Mouse (Mus musculus) embryonic stem cell, embryonic (primary cell): ENCODE data around the gene Pank4.

Experiments used
- CTCF ChIA-PET, 4 experiments: fragments of 300-600 bp in 2 of 4; fragments of 350-600 bp in 2 of 4; sonication (Branson Sonifier 250); formaldehyde crosslinking; loops; one replicate each; lab custom pipeline; 2022; ENCODE audit warnings: inconsistent platforms in 2 of 4; lab: Charles Lee
- POLR2A ChIA-PET, 4 experiments: fragments of 300-600 bp in 2 of 4; fragments of 350-600 bp in 2 of 4; sonication (Branson Sonifier 250); formaldehyde crosslinking; loops; one replicate each; lab custom pipeline; 2022; ENCODE audit warnings: antibody characterized with exemption in 4 of 4, inconsistent platforms in 1 of 4; lab: Charles Lee

Pank4 gene

GRCm38 (mm10) chr4:154980110-154980509 lies 16.2 kb downstream of the Pank4 start:
- ChIA-PET POLR2A (interaction anchor here in 2 of 4 experiments (1.0 to 3.1 kb wide), 8 partner anchors 10 to 87 kb away, joined by 3 to 10 read pairs (median 4); partner anchors contain the start of gene Pex10 (in 1 of the 2)), CTCF (interaction anchor here in 2 of 4 experiments (0.7 to 1.7 kb wide), 5 partner anchors 12 to 86 kb away, joined by 3 to 8 read pairs (median 7); partner anchors contain the start of gene Hes5 (in 1 of the 2))

DNA sequence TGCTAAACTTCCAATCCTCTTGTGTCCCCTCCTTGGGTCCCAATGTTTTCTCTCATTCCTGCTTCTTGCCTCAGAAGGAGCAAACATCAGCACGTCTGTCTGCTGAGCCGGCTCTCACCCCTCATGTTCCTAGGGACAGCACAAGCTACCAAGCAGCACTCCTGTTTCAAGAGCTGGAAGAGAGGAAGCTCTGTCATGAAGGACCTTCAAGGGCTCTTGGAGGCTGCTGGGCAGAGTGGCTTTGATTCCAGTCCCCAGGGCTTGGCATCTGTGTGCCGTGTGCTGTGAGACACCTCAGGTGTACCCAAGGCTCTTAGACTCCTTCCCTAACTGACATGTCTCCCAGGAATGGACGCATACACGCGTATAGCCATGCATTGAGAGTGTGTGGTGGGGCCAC lies 17.2 kb downstream of the Pank4 start:
- POLR2A ChIA-PET = interaction anchor here in 2 of 4 experiments (1.2 to 3.1 kb wide), 5 partner anchors 14 to 86 kb away, joined by 3 to 10 read pairs (median 5); partner anchors contain the start of gene Pex10 (in 1 of the 2)

DNA sequence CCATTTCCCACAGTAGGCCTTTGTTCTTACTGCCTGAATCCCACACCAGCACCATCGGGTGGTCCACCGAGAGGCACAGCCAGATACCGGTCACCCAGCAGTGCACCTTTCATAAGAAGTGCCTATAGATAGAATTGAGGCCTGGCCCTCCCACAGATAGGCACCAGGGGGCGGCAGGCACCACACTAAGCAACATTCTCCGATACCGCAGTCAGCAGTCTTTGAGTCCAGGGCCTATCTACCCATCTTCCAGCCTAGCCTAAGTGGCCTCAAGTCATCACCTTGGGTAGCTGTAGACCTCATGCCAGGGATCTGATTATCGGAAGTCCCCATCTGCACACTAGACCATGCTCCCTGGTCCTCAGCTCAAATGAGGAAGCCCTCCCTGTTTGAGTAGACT lies 17.6 kb downstream of the Pank4 start:
- ChIA-PET POLR2A (interaction anchor here in 2 of 4 experiments (1.2 to 5.0 kb wide), 6 partner anchors 9 to 85 kb away, joined by 3 to 41 read pairs (median 6); partner anchors contain the start of gene Pex10 (in 1 of the 2)), CTCF (interaction anchor here in 3 of 4 experiments (0.5 to 2.9 kb wide), 13 partner anchors 9 to 182 kb away, joined by 3 to 14 read pairs (median 5); partner anchors contain the start of genes Pex10 (in 2 of the 3) and Pank4 (in 1 of the 3))

More for the DNA sequence above, 17.2 kb downstream of the Pank4 start:
- CTCF ChIA-PET = interaction anchor here in 3 of 4 experiments (0.5 to 2.3 kb wide), 10 partner anchors 8 to 183 kb away, joined by 3 to 14 read pairs (median 4); partner anchors contain the start of gene Pex10 (in 2 of the 3)

DNA sequence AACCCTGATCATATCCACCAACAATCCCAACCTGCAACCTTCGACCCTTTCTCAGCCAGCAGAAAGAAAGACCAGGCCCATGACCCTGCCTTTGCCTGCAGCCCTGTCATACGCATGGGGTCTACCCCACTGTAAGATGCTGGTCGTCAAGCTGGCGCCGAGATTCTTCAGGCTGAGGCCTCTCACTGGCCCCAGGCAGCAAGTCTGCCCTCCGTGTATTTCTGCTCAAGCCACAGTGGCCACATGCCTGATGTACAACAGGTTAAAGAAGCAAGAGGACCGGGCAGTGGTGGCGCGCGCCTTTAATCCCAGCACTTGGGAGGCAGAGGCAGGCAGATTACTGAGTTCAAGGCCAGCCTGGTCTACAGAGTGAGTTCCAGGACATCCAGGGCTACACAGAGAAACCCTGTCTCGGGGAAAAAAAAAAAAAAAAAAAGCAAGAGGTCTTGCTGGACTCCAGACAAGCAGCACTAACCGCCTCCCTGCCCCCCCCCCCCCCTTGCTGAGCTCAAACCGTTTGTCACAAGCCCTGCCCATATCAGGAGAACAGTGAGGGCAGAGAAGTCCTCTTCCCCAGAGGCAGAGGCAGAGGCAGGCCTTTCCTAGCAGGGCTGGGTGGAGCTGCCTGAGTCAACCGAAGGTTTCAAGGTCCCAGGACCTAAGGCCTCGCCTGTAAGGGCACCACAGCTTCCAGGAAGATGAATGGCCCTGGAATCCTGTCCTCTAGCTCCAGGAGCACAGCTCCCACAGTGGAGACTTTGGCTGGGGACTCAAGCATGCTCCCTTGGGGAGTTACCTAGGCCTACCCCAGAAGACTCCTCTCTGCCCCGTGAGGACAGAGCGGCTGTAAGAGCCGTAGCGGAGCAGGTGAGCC lies 18.6 kb downstream of the Pank4 start:
- CTCF ChIA-PET = interaction anchor here (0.6 to 2.9 kb wide), 16 partner anchors 10 to 266 kb away, joined by 3 to 14 read pairs (median 5); partner anchors contain the start of genes Pex10 (in 2 of the 4), Faap20 (in 1 of the 4) and Pank4 (in 1 of the 4)
- POLR2A ChIA-PET = interaction anchor here in 3 of 4 experiments (0.6 to 5.3 kb wide), 15 partner anchors 8 to 196 kb away, joined by 3 to 41 read pairs (median 5); partner anchors contain the start of genes Hes5 (in 1 of the 3), Morn1 (in 1 of the 3), Pank4 (in 1 of the 3) and Pex10 (in 1 of the 3)

- CTCF ChIA-PET = interaction anchor here in 3 of 4 experiments (0.8 to 2.9 kb wide), 15 partner anchors 9 to 265 kb away, joined by 3 to 9 read pairs (median 5); partner anchors contain the start of genes Faap20 (in 2 of the 3) and Pex10 (in 1 of the 3)
- POLR2A ChIA-PET = interaction anchor here in 3 of 4 experiments (0.7 to 5.3 kb wide), 17 partner anchors 8 to 239 kb away, joined by 3 to 41 read pairs (median 4); partner anchors contain the start of genes Pank4 (in 1 of the 3), Pex10 (in 1 of the 3) and Ski (in 1 of the 3)
Measured at GRCm38 (mm10) chr4:154983767-154984166, 19.8 kb downstream of the Pank4 start.

GRCm38 (mm10) chr4:154985151-154985777 lies 21.3 kb downstream of the Pank4 start:
- POLR2A ChIA-PET = interaction anchor here in 3 of 4 experiments (0.6 to 5.3 kb wide), 12 partner anchors 10 to 146 kb away, joined by 3 to 41 read pairs (median 4); partner anchors contain the start of genes Pank4 (in 1 of the 3) and Pex10 (in 1 of the 3)
- CTCF ChIA-PET = interaction anchor here (0.5 to 2.4 kb wide), 63 partner anchors 8 to 818 kb away, joined by 3 to 14 read pairs (median 4); partner anchors contain the start of genes Pex10 (in 3 of the 4), Hes5 (in 2 of the 4), Fam213b (in 1 of the 4) and Pank4 (in 1 of the 4)

GRCm38 (mm10) chr4:154986096-154986495 lies 22.2 kb downstream of the Pank4 start:
- CTCF ChIA-PET = interaction anchor here (0.6 to 2.4 kb wide), 59 partner anchors 9 to 319 kb away, joined by 3 to 14 read pairs (median 4); partner anchors contain the start of genes Hes5 (in 2 of the 4), Pex10 (in 2 of the 4), Fam213b (in 1 of the 4) and Pank4 (in 1 of the 4)

DNA sequence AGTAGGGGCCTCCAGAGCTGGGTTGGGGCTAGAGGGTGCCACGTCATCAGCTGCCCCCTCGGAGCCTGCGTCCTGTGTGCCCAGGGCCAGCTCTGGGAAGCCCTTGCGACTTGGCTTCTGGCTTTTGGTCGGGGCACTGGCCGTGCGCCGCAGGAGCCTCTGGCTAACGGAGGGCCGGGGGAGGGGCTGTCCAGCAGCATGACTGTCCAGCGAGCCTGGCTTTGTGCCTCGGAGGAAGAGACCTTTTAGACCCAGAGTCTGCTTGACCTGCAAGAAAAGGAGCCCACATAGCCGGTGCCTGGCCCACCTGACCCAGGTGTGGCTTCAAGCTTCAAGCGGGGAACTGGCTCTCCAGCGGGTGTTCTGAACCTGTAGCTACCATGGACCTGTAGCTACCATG lies 22.8 kb downstream of the Pank4 start:
- ChIA-PET POLR2A (interaction anchor here in 2 of 4 experiments (1.5 to 5.3 kb wide), 5 partner anchors 13 to 80 kb away, joined by 3 to 41 read pairs (median 23); partner anchors contain the start of genes Pank4 (in 1 of the 2) and Pex10 (in 1 of the 2)), CTCF (interaction anchor here (1.0 to 2.3 kb wide), 19 partner anchors 8 to 85 kb away, joined by 3 to 13 read pairs (median 6); partner anchors contain the start of genes Hes5 (in 1 of the 4), Pank4 (in 1 of the 4) and Pex10 (in 1 of the 4))

More at GRCm38 (mm10) chr4:154986096-154986495, 22.2 kb downstream of the Pank4 start:
- POLR2A ChIA-PET = interaction anchor here in 3 of 4 experiments (0.6 to 5.3 kb wide), 10 partner anchors 12 to 147 kb away, joined by 3 to 41 read pairs (median 4); partner anchors contain the start of genes Pank4 (in 1 of the 3) and Pex10 (in 1 of the 3)

DNA sequence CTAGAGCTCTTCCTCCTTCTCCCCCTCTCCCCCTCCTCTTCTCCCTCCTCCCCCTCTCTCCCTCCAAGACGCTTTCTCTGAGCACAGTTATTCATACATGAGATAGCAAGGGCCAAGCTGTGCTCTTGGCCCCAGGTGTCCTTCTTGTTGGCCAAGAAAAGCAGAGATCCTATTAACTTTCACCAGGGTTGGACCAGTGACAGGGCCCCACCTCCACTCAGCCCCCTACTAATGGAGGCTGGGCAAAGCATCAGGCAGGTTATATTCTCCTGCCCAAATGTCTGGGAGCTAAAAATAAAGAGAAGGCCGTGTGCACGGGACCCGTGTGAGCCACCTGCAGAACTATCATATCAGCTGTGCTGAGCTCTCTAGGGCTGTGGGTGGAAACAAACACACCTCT lies 31.0 kb downstream of the Pank4 start:
- CTCF ChIA-PET = interaction anchor here (0.6 to 3.4 kb wide), 8 partner anchors 9 to 313 kb away, joined by 3 to 13 read pairs (median 3); no protein-coding TSS in a partner anchor
- POLR2A ChIA-PET = interaction anchor here (0.6 to 1.3 kb wide), 6 partner anchors 11 to 336 kb away, joined by 3 to 4 read pairs (median 3); no protein-coding TSS in a partner anchor

GRCm38 (mm10) chr4:154996572-154997154 lies 32.7 kb downstream of the Pank4 start:
- POLR2A ChIA-PET = interaction anchor here in 1 of 4 experiments (1.2 kb wide), 1 partner anchor 18 kb away, joined by 3 read pairs; no protein-coding TSS in a partner anchor
- CTCF ChIA-PET = interaction anchor here (0.5 to 3.4 kb wide), 10 partner anchors 11 to 139 kb away, joined by 3 to 13 read pairs (median 6); no protein-coding TSS in a partner anchor

DNA sequence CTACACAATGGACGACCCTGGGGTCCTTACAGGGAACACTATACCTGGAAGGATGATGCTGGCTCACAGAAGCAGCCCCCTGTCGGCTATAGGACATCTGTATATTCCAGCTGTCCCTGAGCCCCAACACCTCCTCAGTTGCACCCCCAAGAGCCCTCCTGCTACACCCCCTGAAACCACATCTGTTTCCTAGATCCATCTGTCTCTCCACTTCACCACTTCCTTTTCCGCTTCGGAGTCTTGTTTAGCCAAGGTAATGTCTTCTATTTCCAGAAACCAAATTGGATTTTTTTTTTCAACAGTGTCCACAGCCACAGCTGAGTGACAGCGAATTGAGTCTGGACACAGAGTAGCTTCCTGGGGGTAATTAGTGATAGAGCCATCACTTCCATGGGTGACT lies 35.5 kb downstream of the Pank4 start:
- ChIA-PET CTCF (interaction anchor here in 2 of 4 experiments (0.6 to 1.4 kb wide), 3 partner anchors 14 kb away, joined by 3 to 5 read pairs (median 4); no protein-coding TSS in a partner anchor), POLR2A (no interaction called here)

- POLR2A ChIA-PET = interaction anchor here in 2 of 4 experiments (0.9 to 1.1 kb wide), 3 partner anchors 11 to 47 kb away, joined by 3 read pairs; no protein-coding TSS in a partner anchor
- CTCF ChIA-PET = interaction anchor here in 2 of 4 experiments (0.6 to 2.4 kb wide), 3 partner anchors 19 to 52 kb away, joined by 3 to 6 read pairs (median 3); no protein-coding TSS in a partner anchor
Measured at GRCm38 (mm10) chr4:155005278-155005677, 41.4 kb downstream of the Pank4 start.

DNA sequence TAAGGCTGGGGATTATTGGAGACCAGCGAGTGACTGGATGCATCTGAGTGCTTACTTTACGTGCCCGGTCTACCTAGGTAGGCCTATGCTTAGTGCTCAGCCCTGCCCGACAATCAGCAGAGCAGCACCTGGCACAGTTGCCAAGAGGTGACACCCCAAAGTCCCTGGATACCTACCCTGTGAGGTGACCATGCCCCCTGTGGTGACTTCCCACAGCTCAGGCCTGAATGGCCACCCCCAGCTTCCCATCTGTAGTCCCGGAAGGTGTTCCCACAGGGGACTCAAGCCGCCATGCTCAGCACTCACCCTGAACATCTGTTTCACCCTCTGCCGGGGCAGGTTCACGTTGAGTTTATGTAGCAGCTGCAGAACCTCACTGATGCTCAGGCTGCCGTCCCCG lies 42.4 kb downstream of the Pank4 start:
- ChIA-PET CTCF (interaction anchor here in 2 of 4 experiments (0.6 to 1.2 kb wide), 2 partner anchors 9 to 174 kb away, joined by 3 read pairs; no protein-coding TSS in a partner anchor), POLR2A (interaction anchor here in 1 of 4 experiments (0.9 kb wide), 1 partner anchor 12 kb away, joined by 3 read pairs; no protein-coding TSS in a partner anchor)

DNA sequence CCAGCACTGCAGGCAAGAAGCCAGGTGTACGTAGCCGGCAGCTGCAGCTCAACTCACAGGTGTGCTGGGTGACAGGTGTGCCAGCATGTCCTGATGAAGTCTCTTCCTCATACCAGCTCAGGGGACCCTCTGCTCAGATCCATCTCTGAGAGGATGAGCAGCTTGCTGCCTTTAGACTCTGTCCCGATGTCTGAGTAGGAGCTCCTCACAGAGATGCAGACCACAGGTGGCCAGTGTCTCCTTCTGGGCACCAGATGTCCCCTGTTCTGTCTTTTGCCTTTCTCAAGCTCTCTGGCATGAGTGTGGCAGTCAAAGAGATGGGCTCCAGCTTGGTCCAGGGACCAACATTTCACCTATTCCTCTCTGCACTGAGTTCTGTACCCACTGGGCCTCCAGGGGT lies 43.7 kb downstream of the Pank4 start:
- ChIA-PET POLR2A (no interaction called here), CTCF (interaction anchor here in 3 of 4 experiments (0.6 to 1.6 kb wide), 4 partner anchors 22 to 511 kb away, joined by 4 to 7 read pairs (median 4); no protein-coding TSS in a partner anchor)

DNA sequence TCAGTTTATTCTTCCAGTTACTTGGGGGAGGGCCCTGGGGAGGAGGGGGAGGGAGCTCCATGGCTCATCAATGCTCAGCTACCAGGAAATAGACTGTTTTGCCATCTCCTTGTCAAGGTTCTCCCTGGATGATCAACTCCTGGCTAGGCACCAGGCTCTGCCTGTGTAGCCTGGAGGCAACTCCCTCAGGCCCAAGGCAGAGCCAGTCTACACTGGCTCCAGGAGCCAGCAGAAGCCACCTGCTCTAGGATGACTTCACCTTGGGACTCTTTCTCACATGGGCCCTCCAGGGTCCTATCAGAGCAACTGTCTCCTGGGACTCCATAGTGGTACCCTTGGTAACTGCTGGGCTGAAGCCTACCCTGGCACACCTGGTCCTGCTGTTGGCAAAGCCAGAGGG lies 44.2 kb downstream of the Pank4 start:
- ChIA-PET POLR2A (no interaction called here), CTCF (interaction anchor here in 2 of 4 experiments (0.8 to 1.6 kb wide), 3 partner anchors 22 kb away, joined by 4 read pairs; no protein-coding TSS in a partner anchor)
